Mouse (Mus musculus) MEL (cell line): ENCODE data around the gene Trit1. TPM values are rescaled to one million over a fixed set of nuclear protein-coding genes. Genes with fewer than 3 reads are reported as not detected.

Source experiments
- DNase-seq: peaks from one replicate; pipeline ENCODE4 v3.0.0; 2011; ENCODE audit warnings: low read depth, low spot score
- H3K27ac ChIP-seq: 2 replicates; pipeline ENCODE4 v1.5.1; 2012; ENCODE audit warnings: low read depth, mild to moderate bottlenecking, control low read depth, low read length, moderate library complexity; ENCODE audit not compliant: control insufficient read depth
- H3K27me3 ChIP-seq, 2 experiments: fragments of 150-350 bp in 1 of 2; sonication (generic) in 1 of 2; 2 replicates each; pipeline ENCODE4 v1.6.1; 2012; ENCODE audit warnings: low read length in 2 of 2, mild to moderate bottlenecking in 2 of 2, improper control_type of control experiment in 1 of 2, moderate library complexity in 1 of 2; ENCODE audit not compliant: insufficient read depth in 2 of 2, control insufficient read depth in 1 of 2
- H3K36me3 ChIP-seq, 2 experiments: 2 replicates each; pipeline ENCODE4 v1.6.1; 2012 to 2014; ENCODE audit warnings: low read length in 2 of 2, improper control_type of control experiment in 1 of 2, inconsistent platforms in 1 of 2, mild to moderate bottlenecking in 1 of 2; ENCODE audit not compliant: insufficient read depth in 2 of 2, control insufficient read depth in 1 of 2
- H3K4me1 ChIP-seq, 2 experiments: fragments of 150-350 bp in 1 of 2; sonication (generic) in 1 of 2; 2 replicates each; pipeline ENCODE4 v1.6.1; 2012; ENCODE audit warnings: low read length in 2 of 2, improper control_type of control experiment in 1 of 2, mild to moderate bottlenecking in 1 of 2; ENCODE audit not compliant: insufficient read depth in 2 of 2, control insufficient read depth in 1 of 2
- H3K4me3 ChIP-seq, 2 experiments: fragments of 150-350 bp in 1 of 2; sonication (generic) in 1 of 2; 2 replicates each; pipeline ENCODE4 v1.5.1; 2012; ENCODE audit warnings: low read depth in 2 of 2, low read length in 2 of 2, mild to moderate bottlenecking in 2 of 2, moderate library complexity in 2 of 2, control low read depth in 1 of 2, improper control_type of control experiment in 1 of 2; ENCODE audit not compliant: control insufficient read depth in 1 of 2, insufficient read depth in 1 of 2
- H3K79me2 ChIP-seq: 2 replicates; pipeline ENCODE4 v1.6.1; 2012; ENCODE audit warnings: mild to moderate bottlenecking, low read length, moderate library complexity; ENCODE audit not compliant: control insufficient read depth, poor library complexity, insufficient read depth
- H3K9ac ChIP-seq: 2 replicates; pipeline ENCODE4 v1.6.1; 2012; ENCODE audit warnings: low read depth, mild to moderate bottlenecking, control low read depth, low read length, moderate library complexity; ENCODE audit not compliant: control insufficient read depth, poor library complexity, severe bottlenecking
- H3K9me3 ChIP-seq: fragments of 150-350 bp; sonication (generic); replicated peaks from 2 replicates; pipeline ENCODE4 v1.6.1; 2012; ENCODE audit warnings: mild to moderate bottlenecking, low read length, improper control_type of control experiment, moderate library complexity; ENCODE audit not compliant: insufficient read depth
- CHD2 ChIP-seq: IDR thresholded peaks from 2 replicates; pipeline ENCODE4 v1.6.1; 2011; ENCODE audit warnings: low read length, improper control_type of control experiment
- CTCF ChIP-seq, 3 experiments: IDR thresholded peaks in 2 of 3; conservative IDR thresholded peaks in 1 of 3; 2 replicates each; pipeline ENCODE4 v1.5.1; 2011 to 2012; ENCODE audit warnings: low read length in 3 of 3, low read depth in 2 of 3, mild to moderate bottlenecking in 2 of 3, improper control_type of control experiment in 1 of 3, inconsistent platforms in 1 of 3, mixed read lengths in 1 of 3, moderate library complexity in 1 of 3; ENCODE audit not compliant: control insufficient read depth in 1 of 3, insufficient read depth in 1 of 3, poor library complexity in 1 of 3, severe bottlenecking in 1 of 3
- EP300 ChIP-seq, 2 experiments: IDR thresholded peaks; 2 replicates each; pipeline ENCODE4 v1.6.1; 2011; ENCODE audit warnings: improper control_type of control experiment in 2 of 2, low read length in 2 of 2, low read depth in 1 of 2, mild to moderate bottlenecking in 1 of 2
- ETS1 ChIP-seq: IDR thresholded peaks from 2 replicates; pipeline ENCODE4 v1.6.1; 2012; ENCODE audit warnings: low read depth, mild to moderate bottlenecking, inconsistent platforms, low read length, improper control_type of control experiment, moderate library complexity
- GABPA ChIP-seq: IDR thresholded peaks from 2 replicates; pipeline ENCODE4 v1.6.1; 2012; ENCODE audit warnings: low read depth, mild to moderate bottlenecking, inconsistent platforms, low read length, improper control_type of control experiment, moderate library complexity
- GATA1 ChIP-seq: IDR thresholded peaks from 2 replicates; pipeline ENCODE4 v1.6.1; 2011; ENCODE audit warnings: low read depth, low read length, improper control_type of control experiment
- MAX ChIP-seq: IDR thresholded peaks from 2 replicates; pipeline ENCODE4 v1.6.1; 2011; ENCODE audit warnings: low read length, improper control_type of control experiment
- MAZ ChIP-seq: IDR thresholded peaks from 2 replicates; pipeline ENCODE4 v1.6.1; 2012; ENCODE audit warnings: low read depth, mild to moderate bottlenecking, inconsistent platforms, low read length, improper control_type of control experiment
- MEF2A ChIP-seq: IDR thresholded peaks from 2 replicates; pipeline ENCODE4 v1.6.1; 2014; ENCODE audit warnings: low read depth, mild to moderate bottlenecking, inconsistent platforms, low read length, improper control_type of control experiment; ENCODE audit not compliant: poor library complexity, insufficient replicate concordance, severe bottlenecking; ENCODE audit errors: extremely low read depth
- MXI1 ChIP-seq: IDR thresholded peaks from 2 replicates; pipeline ENCODE4 v1.6.1; 2011; ENCODE audit warnings: mild to moderate bottlenecking, low read depth, low read length, improper control_type of control experiment
- MYC ChIP-seq: IDR thresholded peaks from 2 replicates; pipeline ENCODE4 v1.6.1; 2011; ENCODE audit warnings: low read depth, mild to moderate bottlenecking, low read length, improper control_type of control experiment, moderate library complexity
- NELFE ChIP-seq: IDR thresholded peaks from 2 replicates; pipeline ENCODE4 v1.6.1; 2011; ENCODE audit warnings: low read depth, low read length, improper control_type of control experiment
- POLR2AphosphoS2 ChIP-seq: IDR thresholded peaks from 2 replicates; pipeline ENCODE4 v1.6.1; 2011; ENCODE audit warnings: low read length, improper control_type of control experiment
- POLR2AphosphoS5 ChIP-seq: IDR thresholded peaks from 2 replicates; pipeline ENCODE4 v1.6.1; 2012; ENCODE audit warnings: low read depth, borderline replicate concordance, mild to moderate bottlenecking, inconsistent platforms, low read length, moderate library complexity, mixed read lengths
- RAD21 ChIP-seq: IDR thresholded peaks from 2 replicates; pipeline ENCODE4 v1.6.1; 2011; ENCODE audit warnings: mild to moderate bottlenecking, low read depth, low read length, improper control_type of control experiment
- RCOR1 ChIP-seq: IDR thresholded peaks from 2 replicates; pipeline ENCODE4 v1.6.1; 2012; ENCODE audit warnings: low read depth, mild to moderate bottlenecking, inconsistent platforms, low read length, improper control_type of control experiment
- SIN3A ChIP-seq: IDR thresholded peaks from 2 replicates; pipeline ENCODE4 v1.6.1; 2012; ENCODE audit warnings: low read length, improper control_type of control experiment, inconsistent platforms
- SMC3 ChIP-seq: IDR thresholded peaks from 2 replicates; pipeline ENCODE4 v1.6.1; 2011; ENCODE audit warnings: low read depth, low read length, improper control_type of control experiment
- TBP ChIP-seq: IDR thresholded peaks from 2 replicates; pipeline ENCODE4 v1.8.0; 2011; ENCODE audit warnings: low read depth, low read length, improper control_type of control experiment
- USF1 ChIP-seq: IDR thresholded peaks from 2 replicates; pipeline ENCODE4 v1.6.1; 2014; ENCODE audit warnings: low read depth, mild to moderate bottlenecking, inconsistent platforms, low read length, improper control_type of control experiment, moderate library complexity
- ZC3H11A ChIP-seq: IDR thresholded peaks from 2 replicates; pipeline ENCODE4 v1.6.1; 2012; ENCODE audit warnings: low read depth, mild to moderate bottlenecking, inconsistent platforms, low read length, improper control_type of control experiment
- ZKSCAN1 ChIP-seq: IDR thresholded peaks from 2 replicates; pipeline ENCODE4 v1.6.1; 2012; ENCODE audit warnings: low read depth, mild to moderate bottlenecking, inconsistent platforms, low read length, improper control_type of control experiment, moderate library complexity
- polyA plus RNA-seq, 2 experiments: library from polyadenylated mRNA; stranded (reverse) in 1 of 2; unstranded in 1 of 2; fragments of >175 nt in 1 of 2; fragments of >200 nt in 1 of 2; gene quantifications; 2 replicates each; pipeline versions ENCODE4 v1.2.1 to v1.2.4; 2012; ENCODE audit warnings: low replicate concordance in 2 of 2, low read depth in 1 of 2; ENCODE audit not compliant: insufficient read length in 2 of 2, insufficient read depth in 1 of 2, missing spikeins in 1 of 2
- total RNA-seq: library from RNA; depleted of rRNA; stranded (reverse); fragments of 300-350 nt; gene quantifications from 2 replicates; pipeline ENCODE4 v1.2.3, GENCODE M21; 2012

Gene Trit1
- total and polyA plus RNA-seq, 3 experiments, result 17.9 to 19.6 TPM; not detected in 1

GRCm38 (mm10) chr4:122983486-122984261 lies 32.7 kb upstream of the Trit1 start:
- Histone ChIP-seq H3K4me3 (no peak overlapping the region), H3K27ac (no peak overlapping the region), H3K4me1 (peaks cover 0 to 4% of the 10 kb centered on the region in 2 experiments; a peak in 1 of 4 replicates), H3K36me3 (no peaks in the 10 kb centered on the region), H3K27me3 (peaks cover 0 to 2% of the 10 kb centered on the region in 2 experiments; a peak in 1 of 4 replicates), H3K9me3 (no peaks in the 10 kb centered on the region), H3K9ac (no peak overlapping the region), H3K79me2 (no peaks in the 10 kb centered on the region)
- no peak for TF ChIP-seq MAZ
- TF ChIP-seq CHD2, result no peak
- TF ChIP-seq RCOR1, result no peak
- TF ChIP-seq SIN3A, result no peak
- DNase-seq, result no peak

DNA sequence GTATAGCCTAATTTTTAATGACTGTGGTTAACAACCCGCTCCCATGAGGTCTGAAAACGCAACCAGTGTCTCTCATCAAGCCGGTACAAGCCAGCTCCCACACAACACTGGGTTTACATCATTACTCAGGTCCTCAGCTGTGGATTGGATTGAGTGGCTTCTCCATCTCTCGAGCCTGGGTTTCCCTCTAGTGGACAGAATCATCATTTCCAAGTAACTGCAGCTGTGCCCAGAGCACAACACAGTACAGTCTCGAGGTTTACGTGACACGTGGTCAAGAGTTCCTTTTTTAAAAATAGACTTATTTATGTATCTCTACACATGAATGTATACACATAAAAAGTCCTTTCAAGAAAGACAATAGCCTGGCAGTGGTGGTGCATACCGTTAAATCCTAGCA lies 31.3 kb upstream of the Trit1 start:
- DNase-seq, result peak; percentile 71
- Histone ChIP-seq H3K9me3 (no peaks in the 10 kb centered on the region), H3K9ac (no peak overlapping the region), H3K79me2 (no peaks in the 10 kb centered on the region), H3K27ac (no peak overlapping the region), H3K36me3 (no peaks in the 10 kb centered on the region), H3K4me3 (no peak overlapping the region), H3K27me3 (peaks cover 0 to 2% of the 10 kb centered on the region in 2 experiments; a peak in 1 of 4 replicates), H3K4me1 (peaks cover 0 to 4% of the 10 kb centered on the region in 2 experiments; a peak in 1 of 4 replicates)
- no peak for TF ChIP-seq ETS1
- TF ChIP-seq MYC, result peak; percentile 47; the same call in 1 of the 2 replicates
- peak; percentile 59 for TF ChIP-seq USF1
- TF ChIP-seq RAD21, result peak; percentile 92
- peak; percentile 88 for TF ChIP-seq SMC3
- TF ChIP-seq CTCF (IDR thresholded peaks at IDR 0.05 in 2 of 3, conservative IDR thresholded peaks at IDR 0.05 in 1 of 3; ENCODE audit: control insufficient read depth in 1 of 3, insufficient read depth in 1 of 3, low read depth in 2 of 3, low read length in 3 of 3, poor library complexity in 1 of 3, severe bottlenecking in 1 of 3), result peak; percentile 47 to 92 (median 54)
- peak; percentile 85 for TF ChIP-seq MAX
- TF ChIP-seq ZKSCAN1, result no peak
- TF ChIP-seq MAZ, result no peak
- TF ChIP-seq SIN3A, result 0 out of 2 replicates have a peak, but pooled peaks have one; percentile 31
- peak; percentile 83 for TF ChIP-seq ZC3H11A

GRCm38 (mm10) chr4:122987421-122987820 lies 29.0 kb upstream of the Trit1 start:
- Histone ChIP-seq H3K9me3 (no peaks in the 10 kb centered on the region), H3K4me3 (no peak overlapping the region), H3K27me3 (peaks cover 0 to 2% of the 10 kb centered on the region in 2 experiments; a peak in 1 of 4 replicates), H3K79me2 (no peaks in the 10 kb centered on the region), H3K9ac (no peak overlapping the region), H3K36me3 (no peaks in the 10 kb centered on the region), H3K27ac (no peak overlapping the region), H3K4me1 (peaks cover 0 to 4% of the 10 kb centered on the region in 2 experiments; a peak in 1 of 4 replicates)
- DNase-seq, result no peak
- TF ChIP-seq POLR2AphosphoS5 (no peak), MEF2A (no peak), EP300 (IDR thresholded peaks at IDR 0.05; ENCODE audit: low read depth in 1 of 2, low read length in 2 of 2) (no peak), POLR2AphosphoS2 (no peak), GABPA (no peak), MYC (no peak), CHD2 (no peak), MXI1 (no peak), TBP (no peak), USF1 (no peak), NELFE (no peak), SMC3 (no peak), GATA1 (no peak)
